Mouse (Mus musculus): ENCODE results near the gene Rxrb. TPM values are rescaled to one million over a fixed set of nuclear protein-coding genes. Genes with fewer than 3 reads are reported as not detected.
A peak's percentile ranks its signal among the peaks of the same experiment; 100 is the strongest.

The Rxrb gene
- total RNA-seq, 2 experiments from 2014 or later: 62.3 to 76.1 TPM

DNA sequence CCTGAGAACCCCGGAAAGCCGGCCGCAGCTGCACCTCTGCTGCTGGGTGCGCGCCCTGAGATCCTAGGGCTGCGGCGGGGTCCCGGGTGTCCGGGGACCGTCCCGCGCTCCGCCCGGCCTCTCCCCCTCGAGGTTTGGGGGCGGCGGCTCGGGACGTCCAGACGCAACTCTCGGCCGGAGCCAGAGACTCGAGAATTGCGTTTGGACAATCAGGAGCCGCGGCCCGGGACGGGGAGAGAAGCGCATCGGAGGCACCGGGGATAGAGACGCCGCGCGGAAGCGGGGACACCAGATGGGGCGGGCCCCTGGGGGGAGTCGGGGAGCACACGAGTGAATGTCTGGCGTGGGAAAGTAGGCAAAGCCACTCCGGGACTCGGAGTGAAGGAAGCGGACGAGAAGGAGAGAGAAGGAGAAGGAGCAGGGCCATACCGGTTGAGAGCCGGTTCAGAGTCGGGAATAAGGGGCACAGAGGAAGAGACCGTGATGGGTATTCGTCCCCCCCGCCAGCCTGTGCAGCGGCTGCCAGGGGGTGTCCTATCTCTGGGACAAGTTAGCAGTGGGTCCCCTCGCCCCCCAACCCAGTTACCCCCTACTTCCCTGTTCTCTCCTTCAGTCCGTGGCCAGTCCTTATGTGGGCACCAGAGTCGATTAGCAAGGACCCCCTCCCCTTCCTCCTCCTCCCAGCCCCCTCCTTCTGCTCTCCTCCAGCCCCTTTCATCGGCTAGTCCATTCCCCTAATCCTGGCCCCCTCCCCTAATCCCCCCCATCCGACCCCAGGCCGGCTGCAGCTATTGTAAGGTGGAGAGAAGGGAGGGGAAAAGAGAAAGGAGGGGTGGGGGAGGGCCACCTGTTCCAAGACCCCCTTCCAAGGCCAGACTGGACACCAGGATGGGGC, 6.5 kb upstream of the Rxrb start:
- DNase-seq: no peak

DNA sequence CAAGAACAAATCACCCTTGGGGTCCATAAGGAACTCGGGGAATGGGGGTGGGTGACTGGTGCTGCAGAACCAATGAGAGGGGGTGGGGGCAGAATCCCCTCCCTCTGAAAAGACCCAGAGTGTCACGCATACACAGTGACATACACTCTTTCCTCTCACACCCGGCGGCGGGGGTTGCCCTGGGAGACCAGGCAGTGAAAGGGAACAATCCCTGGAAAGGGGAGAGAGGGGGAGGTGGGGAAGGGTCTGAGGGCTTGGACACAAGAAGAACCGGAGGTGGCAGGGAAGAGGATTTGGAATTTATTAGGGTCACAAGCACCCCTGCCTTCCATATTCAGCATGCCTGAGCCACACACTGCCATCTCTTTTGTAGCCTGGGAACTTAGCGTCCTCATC, 5.9 kb upstream of the Rxrb start:
- DNase-seq: peak; percentile 19

DNA sequence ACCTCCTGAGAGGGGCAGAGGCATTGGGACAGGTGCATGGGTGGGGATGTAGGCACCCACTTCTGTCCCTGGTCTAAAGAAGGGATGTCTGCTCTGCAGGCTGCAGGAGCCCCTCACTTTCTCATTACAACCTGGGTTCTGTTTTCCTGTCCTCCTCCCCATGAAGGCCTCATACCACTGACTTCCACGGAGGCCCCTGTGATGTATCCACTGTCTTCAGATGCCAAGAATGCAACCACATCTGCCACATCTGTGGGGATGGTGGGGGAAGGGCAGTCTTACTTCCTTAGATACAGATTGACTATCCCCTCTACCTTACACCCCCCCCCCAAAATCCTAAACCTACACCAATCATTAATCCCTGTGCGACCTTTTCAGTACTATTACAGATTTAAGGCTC, 5.4 kb upstream of the Rxrb start:
- DNase-seq: peak; percentile 18

DNA sequence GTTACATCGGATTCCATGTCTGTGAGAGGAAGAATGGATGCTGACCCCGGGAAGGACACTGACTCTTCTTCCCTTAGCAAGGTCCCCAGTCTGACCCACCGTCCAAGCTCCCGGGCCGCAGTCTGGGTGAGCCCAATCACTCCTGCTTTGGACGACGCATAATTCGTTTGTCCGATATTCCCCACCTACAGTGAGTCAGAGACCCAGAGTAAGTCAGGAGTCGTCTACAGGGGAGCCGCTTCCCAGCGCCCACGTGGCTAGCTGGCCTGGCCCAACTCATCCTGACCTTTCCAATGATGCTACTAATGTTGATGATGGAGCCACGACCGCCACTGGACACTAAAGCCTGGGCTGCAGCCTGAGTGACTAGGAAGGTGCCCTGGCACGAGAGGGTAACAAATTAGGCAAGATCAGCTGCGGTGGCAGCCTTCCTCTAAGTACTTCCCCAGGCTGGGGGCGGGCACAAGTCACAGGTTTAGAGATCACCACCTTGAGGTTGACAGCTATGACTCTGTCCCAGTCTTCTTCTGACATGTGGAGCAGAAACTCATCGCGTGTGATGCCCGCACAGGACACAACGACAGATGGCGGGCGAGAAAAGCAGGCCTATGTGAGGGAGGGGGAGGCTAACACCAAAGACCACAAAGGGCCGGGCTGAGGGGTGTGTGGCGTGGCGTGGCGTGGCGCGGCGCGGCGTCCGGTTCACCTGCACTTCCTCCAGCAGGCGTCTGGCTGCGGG, 4.5 kb upstream of the Rxrb start:
- DNase-seq: peak; percentile 47

DNA sequence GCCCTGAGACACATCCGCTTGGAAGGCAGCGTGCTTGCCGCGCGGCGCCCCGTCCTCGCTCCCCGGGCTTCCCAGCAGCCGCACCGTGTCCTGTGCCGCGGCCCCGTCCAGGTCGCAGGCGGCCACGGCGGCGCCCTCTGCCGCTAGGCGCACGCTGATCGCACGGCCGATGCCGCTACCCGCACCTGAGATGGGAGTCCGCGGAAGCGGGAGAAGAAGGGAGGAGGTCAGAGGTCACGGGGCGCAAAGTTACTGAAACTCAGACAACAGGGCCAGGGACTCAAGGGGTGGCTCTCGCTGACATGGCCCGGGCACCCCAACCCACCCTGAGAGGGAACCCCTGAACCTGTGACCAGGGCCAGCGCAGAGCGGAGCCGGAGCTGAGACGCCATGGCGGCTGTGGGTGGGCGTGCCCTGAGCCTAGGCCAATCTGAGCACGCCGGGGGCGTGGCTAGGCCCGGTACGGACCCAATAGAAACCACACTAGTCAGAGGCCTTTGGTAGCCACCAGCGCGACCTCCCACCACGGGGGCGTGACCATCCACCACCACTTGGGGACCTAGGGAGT, 3.9 kb upstream of the Rxrb start, which contains the start of gene H2-Ke6:
H2-Ke6 (minus strand) TSS at position 405 of the 568 bp plus-strand sequence.
- peak; percentile 96 for DNase-seq

DNA sequence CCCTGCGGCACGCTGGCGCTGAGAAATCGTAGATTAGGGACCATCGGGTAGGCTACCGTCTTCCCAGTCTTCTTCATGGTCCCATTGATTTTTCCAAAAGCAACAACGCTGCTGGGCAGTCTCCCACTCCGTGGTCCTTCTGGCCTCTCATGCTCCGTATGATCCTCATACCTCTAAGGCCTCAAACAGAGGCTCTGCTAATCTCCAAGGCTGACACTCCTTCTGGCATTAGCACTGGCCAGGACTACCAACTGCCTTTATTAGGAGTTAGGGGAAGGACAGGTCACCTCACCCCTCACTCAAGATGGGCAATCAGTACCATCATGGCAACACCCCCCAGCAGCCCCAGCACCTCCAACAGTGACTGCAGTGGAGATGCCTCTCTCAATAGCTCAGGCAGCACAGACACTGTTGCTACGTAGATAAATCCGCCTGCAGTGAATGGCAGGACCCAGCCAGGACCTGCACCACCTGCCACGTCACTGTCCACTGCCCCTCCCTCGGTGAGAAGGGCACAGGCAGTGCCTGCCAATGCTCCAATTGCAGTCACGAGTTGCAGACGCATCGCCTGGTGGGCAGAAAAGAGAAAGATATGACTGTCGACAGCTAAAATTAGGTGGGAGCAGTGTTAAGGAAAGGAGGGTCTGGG, 3.0 kb upstream of the Rxrb start:
- peak; percentile 23 for DNase-seq

DNA sequence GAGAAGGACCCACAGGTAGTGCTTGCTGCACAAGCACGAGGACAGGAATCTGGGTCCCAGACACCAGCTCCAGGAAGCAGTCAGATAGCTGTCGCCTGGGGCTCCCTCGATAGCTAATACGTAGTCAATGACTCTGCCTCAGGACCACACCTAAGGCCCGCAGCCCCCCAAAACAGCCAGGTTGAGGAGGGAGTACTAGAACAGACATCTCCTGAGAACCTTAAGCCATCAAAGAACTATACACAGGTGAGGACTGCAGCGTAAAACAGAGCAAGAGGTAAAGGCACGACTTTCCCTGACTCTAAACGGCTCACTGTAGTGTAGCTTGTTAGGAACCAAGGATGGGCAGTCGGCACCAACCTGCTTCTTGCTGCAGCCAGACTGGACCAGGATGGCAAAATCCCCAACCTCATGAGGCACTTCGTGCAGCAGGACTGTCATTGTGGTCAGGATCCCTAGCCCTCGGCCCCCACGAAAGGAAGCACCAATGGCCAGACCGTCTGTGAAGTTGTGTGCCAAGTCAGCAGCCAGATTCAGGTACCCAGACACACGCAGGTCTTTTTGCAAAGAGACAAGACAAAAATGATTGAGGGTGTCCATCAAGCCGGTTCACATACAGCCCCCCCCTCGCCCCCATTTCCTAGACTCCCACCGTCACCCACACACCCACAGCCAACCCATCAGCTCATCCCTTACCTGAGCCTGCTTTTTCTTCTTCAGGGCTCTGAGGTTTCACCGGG, 2.3 kb upstream of the Rxrb start:
- peak; percentile 12 for DNase-seq

DNA sequence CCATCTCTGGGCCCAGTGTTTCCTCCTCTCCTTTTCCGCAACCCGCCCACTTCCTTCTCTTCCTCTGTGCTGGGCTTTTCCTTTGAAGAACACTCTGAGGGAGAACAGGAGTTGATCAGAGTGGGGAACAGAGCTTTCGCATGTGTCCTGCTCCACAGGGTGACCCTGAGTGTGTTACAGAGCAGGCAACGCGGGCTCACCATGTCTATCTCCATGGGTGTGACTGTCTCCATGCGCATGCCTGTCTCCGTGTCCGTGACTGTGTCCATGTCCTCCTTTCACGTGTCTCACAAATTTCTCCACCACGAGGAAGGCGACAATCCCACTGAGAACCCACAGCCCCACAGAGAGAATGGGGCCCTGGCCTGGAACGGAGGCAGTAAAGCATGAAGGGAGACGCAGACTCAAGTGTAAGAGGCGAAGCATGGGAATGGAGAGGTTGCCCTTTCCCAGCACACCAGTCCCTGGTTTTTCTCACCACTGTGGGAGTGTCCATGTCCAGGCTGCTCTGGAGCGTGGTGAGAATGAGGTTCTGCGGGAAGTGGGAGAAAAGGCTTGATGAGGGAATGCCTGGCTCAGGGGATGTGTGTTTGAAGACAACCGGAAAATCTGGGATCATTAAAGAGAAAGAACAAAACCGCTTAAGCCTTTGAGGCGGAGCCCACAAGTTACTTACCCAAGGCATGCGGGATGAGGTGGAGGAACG, 1.6 kb upstream of the Rxrb start:
- peak; percentile 9 for DNase-seq

DNA sequence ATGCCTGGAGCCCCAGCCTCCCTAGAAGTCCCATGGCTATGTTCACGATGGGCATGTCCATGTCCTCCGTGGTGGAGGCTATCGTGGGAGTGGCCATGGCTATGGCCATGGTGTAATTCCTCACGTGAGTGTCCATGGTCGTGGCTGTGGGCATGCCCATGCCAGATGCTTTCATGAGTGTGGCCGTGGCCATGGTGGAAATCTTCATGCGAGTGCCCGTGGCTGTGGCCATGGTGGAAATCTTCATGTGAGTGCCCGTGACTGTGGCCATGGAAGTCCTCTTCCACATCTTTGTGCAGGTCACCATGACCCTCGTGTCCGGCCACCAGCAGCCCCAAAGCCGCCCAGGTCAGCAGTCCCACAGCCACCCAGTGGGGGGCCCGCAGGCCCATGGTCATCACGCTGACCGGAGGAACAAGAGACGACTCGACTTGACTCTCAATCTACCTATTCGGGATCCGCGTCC, 718 bp upstream of the Rxrb start:
- no peak for DNase-seq

DNA sequence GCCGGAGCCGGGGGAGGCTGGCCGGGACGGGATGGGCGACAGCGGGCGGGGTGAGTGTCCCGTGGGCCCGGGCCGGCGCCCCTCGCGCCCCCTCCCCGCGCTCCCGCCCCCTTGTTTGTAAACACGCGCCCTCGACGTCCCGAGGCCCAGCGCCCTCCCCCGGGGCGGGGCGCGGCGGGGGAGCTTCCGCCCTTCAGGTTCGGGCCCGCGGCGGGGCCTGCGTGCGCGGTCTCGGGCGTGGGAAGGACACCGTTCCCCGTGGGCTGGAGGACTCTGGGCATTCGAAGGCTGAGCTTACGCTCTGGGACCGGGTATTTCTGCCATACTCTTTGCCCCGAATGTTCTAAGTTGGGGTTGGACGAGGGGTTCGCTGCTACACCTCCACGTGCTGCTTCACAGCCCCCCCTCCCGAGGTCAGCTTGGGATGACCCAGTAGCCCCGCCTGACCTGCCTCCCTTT, 591 bp downstream of the Rxrb start:
- peak; percentile 86 for DNase-seq

DNA sequence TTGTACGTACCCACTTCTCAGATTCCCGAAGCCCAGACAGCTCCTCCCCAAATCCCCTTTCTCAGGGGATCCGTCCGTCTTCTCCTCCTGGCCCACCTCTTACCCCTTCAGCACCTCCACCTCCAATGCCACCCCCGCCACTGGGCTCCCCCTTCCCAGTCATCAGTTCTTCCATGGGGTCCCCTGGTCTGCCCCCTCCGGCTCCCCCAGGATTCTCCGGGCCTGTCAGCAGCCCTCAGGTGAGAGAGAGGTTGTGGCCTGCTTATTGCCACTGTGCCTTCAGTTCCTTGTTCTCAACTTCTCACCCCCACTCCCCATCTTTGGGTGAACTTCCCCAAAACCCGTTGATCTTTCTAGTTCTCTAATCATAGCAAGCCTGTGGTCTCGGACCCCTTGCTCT, 1.2 kb downstream of the Rxrb start:
- DNase-seq: peak; percentile 42

DNA sequence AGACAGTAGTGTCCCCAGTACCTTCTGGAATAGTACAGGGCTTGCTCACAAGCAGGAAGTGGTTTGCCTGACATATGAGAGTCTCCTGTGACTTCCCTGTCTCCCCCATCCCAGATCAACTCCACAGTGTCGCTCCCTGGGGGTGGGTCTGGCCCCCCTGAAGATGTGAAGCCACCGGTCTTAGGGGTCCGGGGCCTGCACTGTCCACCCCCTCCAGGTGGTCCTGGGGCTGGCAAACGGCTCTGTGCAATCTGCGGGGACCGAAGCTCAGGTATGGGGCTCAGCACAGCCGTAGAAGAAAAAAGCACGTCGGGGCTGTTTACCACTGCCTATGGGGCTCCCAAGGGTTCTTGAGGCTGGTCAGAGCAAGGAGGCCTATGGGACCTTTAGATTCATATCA, 1.8 kb downstream of the Rxrb start:
- no peak for DNase-seq

DNA sequence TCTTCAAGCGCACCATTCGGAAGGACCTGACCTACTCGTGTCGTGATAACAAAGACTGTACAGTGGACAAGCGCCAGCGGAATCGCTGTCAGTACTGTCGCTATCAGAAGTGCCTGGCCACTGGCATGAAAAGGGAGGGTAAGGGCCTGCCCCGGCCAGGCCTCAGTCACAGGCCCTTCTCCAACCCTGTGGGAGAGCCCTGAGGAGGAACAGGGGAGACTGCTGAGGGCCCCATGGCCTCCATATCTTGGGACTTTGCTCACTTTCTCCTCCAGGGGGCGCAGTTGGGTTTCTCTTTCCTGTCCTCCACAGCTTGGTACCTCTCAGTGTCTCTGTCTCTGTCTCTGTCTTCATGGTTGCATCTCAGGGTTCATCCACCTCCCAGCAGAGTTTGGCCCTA, 2.5 kb downstream of the Rxrb start:
- peak; percentile 79 for DNase-seq

DNA sequence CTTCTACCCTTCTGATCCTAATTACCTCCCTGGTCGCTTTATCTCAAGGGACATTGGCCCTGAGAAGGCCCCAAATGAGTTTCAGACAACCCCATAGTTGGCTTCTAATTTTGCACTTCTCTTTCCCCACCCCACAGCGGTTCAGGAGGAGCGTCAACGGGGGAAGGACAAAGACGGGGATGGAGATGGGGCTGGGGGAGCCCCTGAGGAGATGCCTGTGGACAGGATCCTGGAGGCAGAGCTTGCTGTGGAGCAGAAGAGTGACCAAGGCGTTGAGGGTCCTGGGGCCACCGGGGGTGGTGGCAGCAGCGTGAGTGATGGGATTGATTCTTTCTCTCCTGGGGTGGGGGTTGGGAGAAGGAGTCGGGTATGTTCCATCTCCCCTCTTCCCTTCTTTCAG, 3.9 kb downstream of the Rxrb start:
- DNase-seq: no peak

DNA sequence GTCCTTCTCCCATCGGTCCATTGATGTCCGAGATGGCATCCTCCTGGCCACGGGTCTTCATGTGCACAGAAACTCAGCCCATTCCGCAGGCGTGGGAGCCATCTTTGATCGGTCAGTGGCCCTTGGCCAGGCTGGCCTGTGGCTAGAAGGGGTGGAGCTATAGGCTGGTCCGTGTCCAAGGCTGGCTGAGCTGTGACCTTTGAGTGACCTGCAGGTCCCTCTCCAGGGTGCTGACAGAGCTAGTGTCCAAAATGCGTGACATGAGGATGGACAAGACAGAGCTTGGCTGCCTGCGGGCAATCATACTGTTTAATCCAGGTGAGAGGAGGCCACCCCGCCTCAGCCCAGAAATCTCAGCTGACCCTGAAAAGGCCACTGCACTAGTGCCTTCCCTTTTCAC, 5.0 kb downstream of the Rxrb start:
- DNase-seq: peak; percentile 71

DNA sequence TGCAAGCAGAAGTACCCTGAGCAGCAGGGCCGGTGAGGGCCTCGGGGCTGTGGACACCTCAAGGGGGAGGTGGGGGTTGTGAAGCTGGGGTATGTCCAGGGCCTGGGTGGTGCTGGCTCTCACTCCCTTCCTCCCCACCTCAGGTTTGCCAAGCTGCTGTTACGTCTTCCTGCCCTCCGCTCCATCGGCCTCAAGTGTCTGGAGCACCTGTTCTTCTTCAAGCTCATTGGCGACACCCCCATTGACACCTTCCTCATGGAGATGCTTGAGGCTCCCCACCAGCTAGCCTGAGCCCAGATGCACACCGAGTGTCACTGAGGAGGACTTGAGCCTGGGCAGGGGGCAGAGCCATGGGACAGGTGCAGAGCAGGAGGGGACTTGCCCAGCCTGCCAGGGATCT, 5.6 kb downstream of the Rxrb start:
- no peak for DNase-seq

DNA sequence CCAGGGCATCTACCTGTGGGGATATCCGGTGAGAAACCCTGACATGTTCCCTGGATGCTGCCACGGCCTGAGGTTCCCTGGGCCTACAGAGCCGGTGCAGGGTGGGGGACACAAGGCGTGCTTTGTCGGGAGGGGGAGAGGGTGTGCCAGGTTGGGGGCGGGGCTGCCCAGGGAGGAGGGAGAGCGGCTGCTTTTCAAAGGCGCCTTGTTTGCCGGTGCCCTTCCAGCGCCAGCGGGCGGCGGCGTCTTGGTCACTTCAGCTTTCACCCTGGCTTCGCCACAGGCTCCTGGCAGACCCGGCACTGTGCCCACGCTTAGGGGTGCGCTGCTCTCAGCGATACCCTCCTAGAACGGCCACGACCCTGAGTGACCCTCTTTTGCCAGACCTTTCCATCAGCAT, 6.8 kb downstream of the Rxrb start:
- DNase-seq: peak; percentile 53

DNA sequence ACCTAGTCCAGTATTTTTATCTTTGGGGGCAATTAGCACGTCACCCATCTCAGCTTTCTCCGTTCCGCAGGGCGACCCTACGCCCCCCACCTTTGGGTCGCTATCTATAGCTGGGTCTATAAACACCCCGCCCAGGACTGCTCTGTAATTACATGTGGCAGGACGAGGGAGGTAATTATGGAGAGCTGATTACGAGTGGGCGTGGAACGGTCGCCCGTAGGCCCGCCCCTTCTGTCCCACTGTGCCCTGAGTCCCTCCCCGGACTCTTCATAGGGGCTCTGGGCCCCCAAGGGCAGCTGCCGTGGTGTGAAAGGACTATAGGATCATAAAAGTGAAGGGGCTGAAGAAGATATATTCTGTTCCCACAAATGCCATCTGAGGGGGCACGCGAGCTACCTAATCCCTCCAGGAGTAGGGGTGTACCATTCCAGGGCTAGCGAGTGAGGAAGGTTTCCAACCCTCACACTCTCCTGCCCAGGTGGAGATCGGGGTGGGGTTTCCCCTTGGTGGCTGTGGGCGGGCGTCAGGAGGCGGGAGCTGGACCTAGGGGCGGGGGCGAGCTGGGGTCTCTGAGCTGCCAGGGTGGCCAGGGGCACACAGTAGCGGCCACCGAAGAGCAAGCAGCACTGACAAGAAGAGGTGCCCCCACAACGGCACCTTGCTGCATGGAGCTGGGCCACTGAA, 7.4 kb downstream of the Rxrb start, which contains the start of gene Col11a2:
Col11a2 (plus strand) TSS at position 560 of the 684 bp plus-strand sequence.
- DNase-seq: peak; percentile 32

DNA sequence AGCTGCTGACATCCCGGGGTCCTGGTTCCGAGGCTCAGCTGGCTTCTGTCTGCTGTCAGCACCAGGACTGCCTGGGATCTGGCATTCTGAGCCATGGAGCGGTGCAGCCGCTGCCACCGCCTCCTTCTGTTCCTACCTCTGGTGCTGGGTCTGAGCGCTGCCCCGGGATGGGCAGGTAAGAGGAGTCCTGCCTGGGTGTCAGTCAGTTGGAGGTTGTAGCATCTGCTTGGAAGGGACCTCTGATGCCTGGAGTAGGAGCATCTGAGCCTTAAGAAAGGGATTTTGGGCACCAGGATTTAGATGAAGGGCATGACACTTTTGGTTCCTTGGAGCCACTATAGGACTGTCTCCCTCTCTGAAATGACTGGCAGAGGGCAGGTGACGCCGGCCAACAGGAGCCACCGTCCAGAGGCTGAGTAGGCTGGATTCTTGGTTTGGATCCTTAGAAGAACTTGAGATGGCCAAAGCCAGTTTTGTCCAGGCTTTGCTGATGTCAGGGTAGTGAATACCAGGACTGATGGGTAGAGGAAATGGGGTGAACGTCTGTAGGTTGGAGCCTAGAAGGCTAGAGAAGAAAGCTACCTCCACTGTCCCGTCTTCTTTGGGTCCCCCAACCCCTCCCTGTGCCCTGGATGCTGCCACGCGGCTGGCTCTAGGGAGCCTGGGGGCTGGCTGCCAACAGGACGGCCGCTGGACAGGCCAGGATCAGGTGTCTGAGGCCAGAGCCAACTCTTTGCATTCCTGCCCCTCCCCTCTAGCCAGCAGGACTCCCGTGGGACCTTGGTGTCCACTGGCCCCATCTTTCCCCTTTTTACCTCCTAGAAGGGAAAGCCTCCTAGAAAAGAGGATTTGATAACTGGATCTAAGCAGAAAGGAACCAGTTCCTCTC, 8.2 kb downstream of the Rxrb start:
- DNase-seq: peak; percentile 76

Measured in adrenal gland, postnatal 10 days (tissue).